Mouse (Mus musculus): ENCODE data around the gene Gm49721. TPM values are rescaled to one million over a fixed set of nuclear protein-coding genes. Genes with fewer than 3 reads are reported as not detected.
"Not testable (repeated sequence)": the region's sequence is repeated elsewhere in the genome, so short reads cannot be mapped to it uniquely, and the experiment has no call there.

Gm49721 gene
- polyA plus RNA-seq, 1 experiment from 2014 or later: 0.37 TPM

DNA sequence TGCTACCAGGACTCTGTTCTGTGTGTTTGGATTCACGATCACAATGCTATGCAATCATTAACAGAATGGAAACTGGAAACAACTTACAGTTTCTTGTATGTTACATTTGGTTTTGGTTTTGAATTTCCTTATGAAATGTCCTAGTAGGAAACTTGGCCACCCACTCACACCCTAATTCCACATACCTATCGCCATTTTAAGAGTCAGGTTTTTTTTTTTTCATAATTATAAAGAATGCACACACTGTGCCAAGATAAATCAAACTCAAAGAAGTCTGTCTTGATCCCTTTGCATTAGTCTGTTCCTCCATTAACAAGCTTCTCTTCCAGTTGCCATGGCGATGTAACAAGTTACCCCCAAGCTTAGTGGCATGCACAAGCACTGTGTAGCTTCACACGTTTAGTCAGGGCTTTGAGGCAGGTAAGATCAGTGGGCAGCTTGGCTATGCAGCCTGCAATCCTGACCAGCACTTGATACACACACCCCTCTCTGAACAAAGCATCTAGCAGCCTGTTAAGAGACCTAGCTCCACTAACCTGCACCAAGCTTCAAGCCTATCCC, 5.8 kb upstream of the Gm49721 start:
- not testable (repeated sequence) for ATAC-seq (ENCODE audit: insufficient read depth, low FRiP score, low TSS enrichment); H3K9me3 ChIP-seq (ENCODE audit: control insufficient read depth, low read length); H3K4me3 ChIP-seq (ENCODE audit: low read depth, low read length); DNase-seq (ENCODE audit: low spot score); H3K27ac ChIP-seq (ENCODE audit: low read depth, low read length); H3K9ac ChIP-seq (ENCODE audit: low read length); H3K4me1 ChIP-seq (ENCODE audit: control insufficient read depth, insufficient read depth, low read length); H3K36me3 ChIP-seq (ENCODE audit: control insufficient read depth, insufficient read depth, low read length); H3K27me3 ChIP-seq (ENCODE audit: control insufficient read depth, insufficient read depth, low read length); H3K4me2 ChIP-seq (ENCODE audit: low read depth)
- 59% methylated on average over 3 of the region's 4 CpGs for WGBS

DNA sequence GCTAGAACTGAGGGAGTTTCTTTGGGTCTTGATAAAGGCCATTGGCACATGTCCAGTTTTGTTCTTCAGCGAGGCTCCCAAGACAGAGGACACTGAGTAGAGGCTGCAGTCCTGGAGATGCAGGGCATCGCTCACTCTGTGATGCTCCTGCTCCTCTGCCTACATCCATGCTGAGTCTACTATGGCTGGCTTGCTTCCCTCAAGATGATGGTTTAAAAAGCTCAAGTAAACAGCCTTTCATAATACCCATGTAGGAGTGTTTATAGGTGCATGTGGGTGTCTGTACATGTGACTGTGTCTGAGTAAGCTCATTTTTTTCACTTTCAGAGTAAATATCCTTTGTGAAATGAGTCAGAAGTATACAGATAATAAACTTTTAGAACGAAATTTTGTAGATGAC, 3.7 kb upstream of the Gm49721 start:
- H3K27me3 ChIP-seq (ENCODE audit: control insufficient read depth, insufficient read depth, low read length); ATAC-seq (ENCODE audit: insufficient read depth, low FRiP score, low TSS enrichment); H3K9ac ChIP-seq (ENCODE audit: low read length); H3K36me3 ChIP-seq (ENCODE audit: control insufficient read depth, insufficient read depth, low read length); H3K4me3 ChIP-seq (ENCODE audit: low read depth, low read length); H3K27ac ChIP-seq (ENCODE audit: low read depth, low read length); DNase-seq (ENCODE audit: low spot score); H3K4me2 ChIP-seq (ENCODE audit: low read depth); H3K9me3 ChIP-seq (ENCODE audit: control insufficient read depth, low read length); H3K4me1 ChIP-seq (ENCODE audit: control insufficient read depth, insufficient read depth, low read length): not testable (repeated sequence)
- WGBS: 71% methylated on average over 3 of the region's 3 CpGs

DNA sequence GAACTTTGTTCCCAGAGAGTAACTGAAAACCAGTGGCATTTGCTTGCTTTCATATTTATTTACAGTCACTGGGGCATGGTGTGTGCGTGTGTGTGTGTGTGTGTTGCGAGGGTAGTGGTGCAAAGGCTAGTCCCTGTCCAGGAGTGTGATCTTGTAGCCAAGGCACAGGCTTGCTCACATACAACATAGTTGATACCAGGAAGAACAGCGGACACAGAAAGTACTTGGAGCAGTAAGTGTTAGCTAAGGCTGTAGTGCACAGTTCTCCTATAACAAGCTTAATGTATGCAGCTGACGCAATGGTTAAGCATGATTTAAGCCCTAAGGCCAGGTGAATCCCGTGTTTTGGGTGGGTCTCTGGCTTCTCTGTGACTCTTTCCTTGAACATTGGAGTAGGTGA, 676 bp downstream of the Gm49721 start:
- not testable (repeated sequence) for H3K27ac ChIP-seq (ENCODE audit: low read depth, low read length); H3K36me3 ChIP-seq (ENCODE audit: control insufficient read depth, insufficient read depth, low read length); H3K4me1 ChIP-seq (ENCODE audit: control insufficient read depth, insufficient read depth, low read length); H3K27me3 ChIP-seq (ENCODE audit: control insufficient read depth, insufficient read depth, low read length); H3K9ac ChIP-seq (ENCODE audit: low read length); DNase-seq (ENCODE audit: low spot score); H3K9me3 ChIP-seq (ENCODE audit: control insufficient read depth, low read length)
- ATAC-seq (ENCODE audit: insufficient read depth, low FRiP score, low TSS enrichment): peak; percentile 10; the same call in 1 of the 2 replicates
- 35% methylated on average over 5 of the region's 5 CpGs for WGBS
- Histone ChIP-seq H3K4me2 (ENCODE audit: low read depth) (peak overlapping the region; percentile 44), H3K4me3 (ENCODE audit: low read depth, low read length) (peak overlapping the region; percentile 41)

DNA sequence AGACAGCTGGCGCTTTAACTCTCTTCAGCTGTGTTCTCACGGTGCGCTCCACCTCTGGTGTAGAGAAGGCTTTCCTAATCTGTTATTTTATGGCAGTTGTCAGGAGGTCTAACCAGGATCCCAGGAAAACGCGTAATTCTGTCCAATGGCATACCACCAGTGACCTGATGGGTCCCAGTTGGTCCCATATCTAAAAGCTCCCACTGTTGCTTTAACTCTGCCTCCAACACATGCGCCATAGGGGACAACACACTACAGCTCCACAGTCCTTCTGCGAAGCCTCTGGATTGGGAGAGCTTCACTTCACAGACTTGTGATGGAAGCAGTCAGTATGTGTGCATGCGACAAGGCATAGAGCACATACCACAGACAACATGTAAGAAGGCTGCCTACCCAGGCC, 1.4 kb downstream of the Gm49721 start:
- H3K4me2 ChIP-seq (ENCODE audit: low read depth); H3K4me1 ChIP-seq (ENCODE audit: control insufficient read depth, insufficient read depth, low read length); DNase-seq (ENCODE audit: low spot score); H3K27ac ChIP-seq (ENCODE audit: low read depth, low read length); H3K27me3 ChIP-seq (ENCODE audit: control insufficient read depth, insufficient read depth, low read length); ATAC-seq (ENCODE audit: insufficient read depth, low FRiP score, low TSS enrichment); H3K9ac ChIP-seq (ENCODE audit: low read length); H3K9me3 ChIP-seq (ENCODE audit: control insufficient read depth, low read length); H3K36me3 ChIP-seq (ENCODE audit: control insufficient read depth, insufficient read depth, low read length); H3K4me3 ChIP-seq (ENCODE audit: low read depth, low read length): not testable (repeated sequence)
- WGBS: 94% methylated on average over 5 of the region's 8 CpGs

DNA sequence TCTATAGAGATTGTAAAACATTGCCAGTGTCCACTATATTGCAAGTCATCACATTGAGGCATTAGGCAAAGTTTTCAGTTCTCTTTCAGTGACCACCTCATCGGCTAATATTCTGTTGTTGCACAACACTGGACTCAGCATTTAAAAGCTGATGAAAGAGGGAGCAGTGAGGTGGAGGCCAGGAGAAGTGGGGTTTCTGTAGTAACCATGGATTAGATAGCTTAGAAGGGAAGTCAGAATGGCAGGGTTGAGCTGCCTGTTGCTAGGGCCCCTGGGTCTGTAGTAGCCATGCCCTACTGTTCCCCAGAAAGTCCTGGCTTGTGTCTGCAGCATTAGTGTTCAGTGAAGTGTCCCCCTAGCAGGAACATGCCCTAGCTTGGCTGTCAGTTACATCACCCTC, 7.4 kb downstream of the Gm49721 start:
- not testable (repeated sequence) for H3K9me3 ChIP-seq (ENCODE audit: control insufficient read depth, low read length); ATAC-seq (ENCODE audit: insufficient read depth, low FRiP score, low TSS enrichment); H3K9ac ChIP-seq (ENCODE audit: low read length); H3K4me3 ChIP-seq (ENCODE audit: low read depth, low read length); H3K36me3 ChIP-seq (ENCODE audit: control insufficient read depth, insufficient read depth, low read length); H3K27me3 ChIP-seq (ENCODE audit: control insufficient read depth, insufficient read depth, low read length); H3K27ac ChIP-seq (ENCODE audit: low read depth, low read length); H3K4me1 ChIP-seq (ENCODE audit: control insufficient read depth, insufficient read depth, low read length); DNase-seq (ENCODE audit: low spot score); H3K4me2 ChIP-seq (ENCODE audit: low read depth)
- WGBS: 97% methylated on average over 1 of the region's 1 CpGs

DNA sequence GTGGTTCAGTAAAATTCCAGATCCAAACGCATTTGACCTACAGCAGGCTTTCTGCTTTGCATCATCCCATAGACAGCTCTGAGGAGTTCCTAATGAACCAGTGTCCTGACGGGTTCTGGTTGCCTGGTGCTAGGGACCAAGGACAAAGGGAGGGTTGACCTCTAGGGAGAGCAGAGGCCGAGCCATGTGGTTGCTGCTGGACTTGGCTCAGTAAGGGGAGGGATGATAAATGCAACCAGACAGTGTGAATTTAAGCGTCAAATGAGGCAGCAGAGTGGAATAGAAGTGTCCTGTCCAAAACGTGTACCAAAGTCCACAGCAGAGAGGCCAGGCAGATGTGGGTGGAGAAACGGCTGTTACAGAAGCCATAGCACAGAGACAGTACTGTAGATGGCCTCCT, 16.8 kb downstream of the Gm49721 start:
- H3K4me3 ChIP-seq (ENCODE audit: low read depth, low read length): not testable (repeated sequence)
- no CpG with 5 or more reads among the region's 6 CpGs for WGBS

DNA sequence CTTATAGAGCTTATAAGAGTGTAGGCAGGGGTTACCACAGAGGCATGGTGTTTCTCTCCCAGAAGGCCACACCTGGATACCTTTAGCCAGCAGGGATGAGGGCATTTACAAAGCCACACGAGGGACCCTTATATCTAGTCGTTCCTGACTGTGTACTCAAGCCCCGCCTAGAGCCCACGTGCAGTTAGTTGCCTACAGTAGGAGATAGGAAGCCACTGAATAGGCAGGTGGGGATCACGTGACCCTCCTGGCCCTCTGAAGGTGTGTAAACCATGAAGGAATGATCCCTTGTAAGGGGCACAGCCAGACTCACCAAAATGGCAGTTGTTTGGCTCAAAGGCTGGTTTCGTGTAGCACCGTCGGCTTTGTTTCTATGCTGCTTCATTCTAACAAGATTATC, 18.1 kb downstream of the Gm49721 start:
- not testable (repeated sequence) for H3K9ac ChIP-seq (ENCODE audit: low read length); H3K9me3 ChIP-seq (ENCODE audit: control insufficient read depth, low read length); H3K36me3 ChIP-seq (ENCODE audit: control insufficient read depth, insufficient read depth, low read length); H3K4me3 ChIP-seq (ENCODE audit: low read depth, low read length); H3K4me2 ChIP-seq (ENCODE audit: low read depth); H3K4me1 ChIP-seq (ENCODE audit: control insufficient read depth, insufficient read depth, low read length); DNase-seq (ENCODE audit: low spot score); H3K27me3 ChIP-seq (ENCODE audit: control insufficient read depth, insufficient read depth, low read length); H3K27ac ChIP-seq (ENCODE audit: low read depth, low read length); ATAC-seq (ENCODE audit: insufficient read depth, low FRiP score, low TSS enrichment)
- WGBS: 90% methylated on average over 8 of the region's 8 CpGs

More for the DNA sequence above, 16.8 kb downstream of the Gm49721 start:
- H3K9me3 ChIP-seq (ENCODE audit: control insufficient read depth, low read length); H3K27ac ChIP-seq (ENCODE audit: low read depth, low read length); H3K4me1 ChIP-seq (ENCODE audit: control insufficient read depth, insufficient read depth, low read length); H3K9ac ChIP-seq (ENCODE audit: low read length); H3K36me3 ChIP-seq (ENCODE audit: control insufficient read depth, insufficient read depth, low read length); ATAC-seq (ENCODE audit: insufficient read depth, low FRiP score, low TSS enrichment); H3K4me2 ChIP-seq (ENCODE audit: low read depth); DNase-seq (ENCODE audit: low spot score); H3K27me3 ChIP-seq (ENCODE audit: control insufficient read depth, insufficient read depth, low read length): not testable (repeated sequence)

DNA sequence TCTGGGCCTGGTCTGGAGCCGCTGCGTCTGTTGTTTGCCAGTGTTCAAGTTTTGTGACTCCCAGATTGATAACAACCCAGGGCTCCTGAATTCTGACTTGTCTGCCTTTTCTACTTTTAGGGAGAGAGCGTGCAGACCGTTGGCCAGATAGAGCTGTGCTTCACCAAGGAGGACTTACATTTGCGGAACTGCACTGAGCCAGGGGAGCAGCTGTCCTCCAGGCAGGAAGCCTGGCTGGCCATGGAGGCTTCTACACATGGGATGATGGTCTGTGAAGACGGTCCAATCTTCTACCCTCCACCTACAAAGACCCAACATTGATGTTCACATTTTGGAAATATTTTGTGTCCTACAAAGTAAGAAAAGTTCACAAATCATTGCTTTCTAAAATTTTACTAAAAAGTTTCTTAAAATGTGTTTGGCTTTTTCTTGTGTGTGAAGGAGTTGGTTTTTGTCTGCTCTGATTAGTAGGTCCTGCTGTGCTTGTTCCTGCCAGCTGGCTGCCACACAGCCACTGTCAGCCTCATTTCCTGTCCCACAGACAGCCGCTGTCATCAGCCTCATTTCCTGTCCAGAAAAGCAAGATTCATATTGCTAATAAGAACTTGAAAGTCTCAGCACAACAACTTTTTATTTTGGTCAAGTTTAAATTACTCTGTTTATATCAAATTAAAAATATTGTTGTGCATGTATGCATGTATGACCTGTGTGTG, 19.2 kb downstream of the Gm49721 start:
- not testable (repeated sequence) for H3K4me3 ChIP-seq (ENCODE audit: low read depth, low read length); ATAC-seq (ENCODE audit: insufficient read depth, low FRiP score, low TSS enrichment); H3K27me3 ChIP-seq (ENCODE audit: control insufficient read depth, insufficient read depth, low read length); H3K9ac ChIP-seq (ENCODE audit: low read length); DNase-seq (ENCODE audit: low spot score); H3K4me2 ChIP-seq (ENCODE audit: low read depth); H3K4me1 ChIP-seq (ENCODE audit: control insufficient read depth, insufficient read depth, low read length); H3K9me3 ChIP-seq (ENCODE audit: control insufficient read depth, low read length); H3K27ac ChIP-seq (ENCODE audit: low read depth, low read length); H3K36me3 ChIP-seq (ENCODE audit: control insufficient read depth, insufficient read depth, low read length)
- no CpG with 5 or more reads among the region's 7 CpGs for WGBS
